Mouse (Mus musculus) thymus, postnatal 14 days (tissue): ENCODE measurements around the gene Thbs3.
"Not testable (repeated sequence)": the region's sequence is repeated elsewhere in the genome, so short reads cannot be mapped to it uniquely, and the experiment has no call there.

ENCODE experiments used
- DNase-seq: peaks from one replicate; pipeline ENCODE4 v3.0.0; 2021

The Thbs3 gene

GRCm38 (mm10) chr3:89199839-89200238 is 15.1 kb upstream of the Thbs3 start:
- no peak for DNase-seq

GRCm38 (mm10) chr3:89202253-89203141 is 12.5 kb upstream of the Thbs3 start, which contains the start of gene Gba:
Gene Gba, plus strand, starts transcription at chr3:89202928.
- peak; percentile 88 for DNase-seq

DNA sequence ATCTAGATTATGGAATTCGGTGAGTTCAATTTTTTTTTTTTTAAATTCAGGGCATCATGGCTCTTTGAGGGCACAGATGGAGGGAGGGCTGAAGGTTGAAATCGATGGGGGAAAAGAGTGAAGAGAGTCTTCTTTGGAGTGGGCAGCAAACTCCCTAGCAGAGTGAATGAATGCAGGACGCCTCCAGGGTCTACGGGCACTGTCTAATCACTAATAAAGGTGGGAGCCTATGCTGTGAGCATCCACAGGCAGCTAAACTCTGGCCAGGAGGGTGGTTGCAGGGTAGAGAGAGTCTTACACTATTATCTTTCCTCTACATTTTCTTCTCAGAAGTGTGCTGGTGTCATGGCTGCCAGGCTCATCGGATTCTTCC is 11.9 kb upstream of the Thbs3 start:
- no peak for DNase-seq

- DNase-seq = no peak
These were observed 8.9 kb upstream of the Thbs3 start for GRCm38 (mm10) chr3:89206079-89206478.

- no peak for DNase-seq
These were observed 8.3 kb upstream of the Thbs3 start for GRCm38 (mm10) chr3:89206695-89207094.

GRCm38 (mm10) chr3:89208075-89208657 is 6.8 kb upstream of the Thbs3 start:
- no peak for DNase-seq

DNA sequence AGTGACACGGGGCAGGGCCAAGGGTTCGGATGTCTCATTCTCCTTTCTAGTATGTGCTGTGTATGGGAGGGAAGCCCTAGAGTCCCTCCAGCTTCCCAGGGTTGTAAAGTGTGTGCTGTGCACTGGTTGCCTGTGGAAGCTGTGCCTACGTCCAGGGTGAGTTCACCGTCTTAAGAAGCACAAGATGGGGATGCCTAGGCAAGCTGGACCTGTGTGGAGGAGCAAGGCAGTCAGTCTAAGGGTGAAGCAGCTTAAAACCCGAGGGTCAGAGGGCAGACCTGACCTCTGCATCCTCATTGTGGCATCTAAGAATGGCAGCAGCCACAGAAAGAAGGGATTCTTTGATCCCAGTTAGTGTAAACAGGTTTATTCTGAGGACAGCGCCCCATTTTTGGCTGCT is 6.2 kb upstream of the Thbs3 start:
- no peak for DNase-seq

- DNase-seq = no peak
These were observed 5.2 kb upstream of the Thbs3 start for GRCm38 (mm10) chr3:89209731-89210130.

GRCm38 (mm10) chr3:89210162-89210561 is 4.8 kb upstream of the Thbs3 start:
- no peak for DNase-seq

GRCm38 (mm10) chr3:89210731-89211130 is 4.2 kb upstream of the Thbs3 start:
- DNase-seq = no peak

GRCm38 (mm10) chr3:89213803-89214530 is 1.0 kb upstream of the Thbs3 start:
- peak; percentile 89 for DNase-seq

- peak; percentile 87 for DNase-seq
These were observed 873 bp downstream of the Thbs3 start for GRCm38 (mm10) chr3:89215853-89216252.

DNA sequence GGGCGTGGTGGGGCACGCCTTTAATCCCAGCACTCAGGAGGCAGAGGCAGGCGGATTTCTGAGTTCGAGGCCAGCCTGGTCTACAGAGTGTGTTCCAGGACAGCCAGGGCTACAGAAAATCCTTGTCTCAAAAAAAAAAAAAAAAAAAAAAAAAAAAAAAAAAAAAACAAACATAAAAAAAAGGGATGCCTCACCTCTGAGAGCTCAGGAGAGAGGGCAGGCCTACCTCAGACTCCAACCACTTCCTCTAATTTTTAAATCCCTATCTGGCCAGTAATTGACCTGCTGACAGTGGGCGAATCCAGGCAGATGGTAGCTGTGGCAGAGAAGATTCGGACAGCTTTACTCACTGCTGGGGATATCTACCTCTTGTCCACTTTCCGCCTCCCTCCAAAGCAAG is 1.4 kb downstream of the Thbs3 start:
- DNase-seq = not testable (repeated sequence)

GRCm38 (mm10) chr3:89218271-89218670 is 3.3 kb downstream of the Thbs3 start:
- no peak for DNase-seq

DNA sequence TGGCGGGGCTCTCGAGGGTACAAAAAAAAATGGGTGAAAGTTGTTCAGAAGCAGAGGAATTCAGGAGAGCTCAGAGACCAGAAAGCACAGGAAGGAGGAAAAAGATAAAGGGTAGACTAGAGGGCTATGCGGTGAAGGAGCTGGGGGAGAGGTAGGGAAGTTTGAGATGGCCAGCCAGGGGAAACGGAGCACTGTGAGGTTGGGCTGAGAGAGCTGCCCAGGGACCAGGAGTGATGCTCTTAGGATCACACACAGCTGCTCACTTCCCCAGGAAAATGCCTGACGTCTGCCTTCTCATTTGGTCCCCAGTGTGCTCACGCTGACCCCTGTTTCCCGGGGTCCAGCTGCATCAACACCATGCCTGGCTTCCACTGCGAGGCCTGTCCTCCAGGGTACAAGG is 4.6 kb downstream of the Thbs3 start:
- DNase-seq = no peak

GRCm38 (mm10) chr3:89221167-89221566 is 6.2 kb downstream of the Thbs3 start:
- DNase-seq = no peak

GRCm38 (mm10) chr3:89224796-89225195 is 9.8 kb downstream of the Thbs3 start:
- DNase-seq = no peak

- DNase-seq = no peak
These were observed 10.4 kb downstream of the Thbs3 start for GRCm38 (mm10) chr3:89225321-89225815.

DNA sequence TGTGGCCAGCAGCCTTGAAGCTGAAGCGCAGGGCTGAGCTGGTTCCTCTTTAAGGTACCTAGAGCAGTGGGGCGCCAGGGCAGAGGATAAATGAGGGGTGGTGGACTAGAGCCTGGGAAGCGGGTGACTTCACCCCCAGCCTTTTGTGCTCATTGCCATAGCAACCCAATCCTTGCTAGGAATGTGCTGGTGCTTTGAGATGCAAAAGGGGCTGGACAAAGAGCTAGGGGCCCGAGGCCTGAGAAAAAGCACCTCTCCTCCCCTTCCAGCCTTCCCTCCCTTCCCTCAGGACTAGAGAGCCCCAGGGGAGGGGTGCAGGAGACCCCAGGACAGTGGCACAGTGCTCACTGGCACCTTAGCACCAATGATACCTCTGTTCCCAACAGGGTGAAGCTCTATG is 10.9 kb downstream of the Thbs3 start:
- DNase-seq = no peak

DNA sequence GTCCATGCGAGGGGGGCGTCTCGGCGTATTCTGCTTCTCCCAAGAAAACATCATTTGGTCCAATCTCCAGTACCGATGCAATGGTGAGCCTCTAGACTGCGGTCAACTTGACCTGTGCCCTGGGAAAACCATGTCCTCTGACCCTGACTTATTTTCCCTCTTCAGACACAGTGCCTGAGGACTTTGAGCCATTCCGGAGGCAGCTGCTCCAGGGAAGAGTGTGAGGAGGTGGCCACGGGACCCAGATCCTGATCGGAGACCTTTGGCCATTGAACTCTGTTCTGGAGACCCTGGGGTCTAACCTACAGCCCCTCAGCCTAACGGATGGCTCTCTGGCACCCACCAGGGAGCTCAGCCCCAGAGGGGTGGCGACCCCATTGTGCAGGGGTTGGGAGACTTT is 11.4 kb downstream of the Thbs3 start:
- DNase-seq = no peak

DNA sequence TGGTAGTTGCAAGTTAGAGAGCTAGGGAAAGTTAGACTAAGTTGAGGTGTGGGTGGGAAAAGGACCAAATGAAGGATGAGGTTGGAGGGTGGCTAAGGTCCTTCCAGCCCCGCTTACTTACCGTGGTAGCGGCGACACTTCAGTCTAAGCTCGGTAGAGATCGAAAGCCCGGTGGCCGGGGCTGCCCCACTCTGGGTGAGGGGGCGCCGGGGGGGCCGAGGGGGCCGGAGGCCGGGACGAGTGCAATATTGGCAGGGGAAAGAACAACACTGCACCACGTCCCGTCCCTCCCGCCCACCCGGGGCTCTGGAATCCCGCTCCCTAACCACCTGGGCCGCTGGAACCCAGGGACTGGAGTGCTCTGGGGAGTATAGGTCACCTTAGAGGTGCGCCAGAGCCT is 11.9 kb downstream of the Thbs3 start, which contains the start of gene Mtx1:
Mtx1 (minus strand) TSS at position 189 of the 400 bp plus-strand sequence.
- DNase-seq = no peak

DNA sequence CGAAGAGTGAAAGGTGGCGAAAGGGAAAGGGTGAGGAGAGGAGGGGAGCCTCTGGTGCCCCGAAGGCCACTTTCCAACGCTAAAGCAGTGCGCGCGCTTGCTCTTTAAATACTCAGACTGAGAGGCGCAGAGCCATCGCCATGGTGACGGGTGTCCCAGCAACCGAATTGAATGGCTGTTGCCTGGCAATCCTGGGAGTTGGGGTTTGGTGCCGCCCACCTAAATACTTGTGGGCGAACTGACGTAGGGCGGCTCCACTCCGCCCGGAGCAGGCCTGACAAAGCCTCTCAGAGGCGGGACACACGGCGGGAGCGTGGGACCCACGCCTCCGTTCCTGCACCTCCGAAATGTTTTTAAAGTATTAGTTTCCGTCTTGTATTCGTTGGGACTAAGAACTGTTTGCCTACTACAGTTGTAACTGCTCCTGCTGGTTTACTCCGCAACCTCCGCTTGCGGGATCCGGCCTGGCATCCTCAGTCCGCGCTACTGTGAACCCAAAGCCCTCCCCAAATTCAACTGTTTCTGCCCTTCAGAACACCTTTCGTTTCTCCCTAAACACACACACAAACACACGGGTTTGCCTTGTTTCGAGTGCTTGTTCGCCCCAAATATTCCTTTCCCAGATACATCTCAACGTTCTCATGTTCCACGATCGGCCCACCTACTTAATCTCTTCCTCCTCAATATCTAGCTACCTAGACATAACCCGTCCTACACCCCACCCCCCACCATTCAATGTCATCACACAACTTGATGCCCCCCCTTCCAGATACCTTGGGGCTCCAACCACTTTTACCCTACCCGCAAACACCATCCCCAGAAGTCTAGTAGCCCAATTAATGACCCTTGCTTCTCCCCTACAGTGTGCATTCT is 12.6 kb downstream of the Thbs3 start:
- DNase-seq = peak; percentile 55

DNA sequence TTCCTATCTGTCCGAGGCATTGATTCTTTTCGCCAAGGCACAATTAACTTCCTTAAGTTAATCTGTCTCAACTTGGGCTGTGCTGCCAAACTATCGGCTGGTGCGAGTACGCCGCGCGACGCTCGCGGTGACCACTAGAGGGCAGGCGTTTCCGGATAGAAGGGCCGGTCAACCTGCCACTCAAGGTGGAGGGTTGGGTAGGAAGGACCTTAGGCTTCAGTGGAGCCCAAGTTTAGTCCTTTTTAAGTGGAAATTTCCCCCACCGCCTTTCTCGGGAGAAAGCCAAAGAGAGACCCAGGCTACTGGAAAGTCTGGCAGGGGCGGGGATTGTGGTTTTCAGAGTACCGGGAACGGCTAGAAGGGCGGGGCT is 13.2 kb downstream of the Thbs3 start:
- peak; percentile 89 for DNase-seq
